Mouse (Mus musculus): ENCODE data around the gene Cacna1d.

DNA sequence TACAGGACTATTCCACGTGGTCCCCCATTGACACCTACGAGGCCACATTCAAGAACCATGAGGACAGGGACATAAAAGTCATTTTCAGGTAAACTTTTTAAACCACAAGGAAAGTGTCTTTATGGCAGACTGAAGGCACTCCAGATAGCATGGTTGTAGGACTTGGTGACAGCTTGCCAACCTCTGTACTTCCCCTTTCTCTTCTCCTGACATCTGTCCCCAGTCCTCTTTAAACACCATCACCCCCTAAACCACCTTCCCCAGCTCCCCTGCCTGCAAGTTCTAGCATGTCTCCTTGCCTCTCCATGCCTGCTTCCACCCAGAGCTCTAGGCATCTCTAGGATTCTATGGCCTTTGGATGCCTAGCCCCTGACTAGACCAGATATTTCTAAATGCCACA is 426.4 kb downstream of the Cacna1d start:
- TF ChIP-seq SMC3 (IDR thresholded peaks at IDR 0.05; ENCODE audit: low read depth, low read length) (no peak), POLR2AphosphoS2 (IDR thresholded peaks at IDR 0.05; ENCODE audit: low read length) (no peak), ZMIZ1 (IDR thresholded peaks at IDR 0.05; ENCODE audit: low read depth, low read length) (no peak), TBP (IDR thresholded peaks at IDR 0.05; ENCODE audit: low read depth, low read length) (no peak)

Measured in MEL (cell line).